Mouse (Mus musculus): ENCODE measurements around the gene Nop56. TPM values are rescaled to one million over a fixed set of nuclear protein-coding genes. Genes with fewer than 3 reads are reported as not detected.

The Nop56 gene
- total and polyA plus RNA-seq, 2 experiments, result 12.2 to 27.0 TPM

DNA sequence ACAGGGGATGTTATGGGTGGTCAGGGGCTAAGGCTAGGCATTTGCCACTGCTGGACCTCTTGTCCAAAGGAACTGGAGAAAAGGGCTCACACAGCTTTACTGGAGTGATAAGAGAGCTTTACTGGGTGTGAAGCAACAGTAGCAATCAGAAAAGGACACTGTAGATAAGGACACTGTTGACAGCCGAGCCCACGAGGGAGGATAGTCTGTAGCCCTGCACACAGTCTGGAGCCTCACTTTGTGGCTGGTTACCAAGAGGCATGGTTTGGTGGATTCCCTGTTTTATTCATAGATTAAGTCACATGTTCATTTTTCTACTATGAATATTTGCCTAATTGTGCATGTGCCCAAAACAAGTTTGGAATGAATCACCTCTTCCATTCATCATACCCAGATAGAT lies 11.8 kb upstream of the Nop56 start:
- Histone ChIP-seq H3K4me3 (ENCODE audit: insufficient read depth, low read depth, low read length) (no peak overlapping the region), H3K27ac (replicated peaks; ENCODE audit: insufficient read depth, low read depth, low read length) (no peak overlapping the region), H3K9ac (ENCODE audit: low read depth, low read length) (no peak overlapping the region), H3K79me2 (ENCODE audit: control insufficient read depth, insufficient read depth, low read length) (no peaks in the 10 kb centered on the region), H3K36me3 (ENCODE audit: control insufficient read depth, insufficient read depth, low read length) (no peaks in the 10 kb centered on the region), H3K4me1 (ENCODE audit: control insufficient read depth, insufficient read depth, low read length) (no peaks in the 10 kb centered on the region), H3K27me3 (ENCODE audit: control insufficient read depth, insufficient read depth, low read length) (no peaks in the 10 kb centered on the region)
- DNase-seq (ENCODE audit: extremely low read depth, low read depth, low spot score), result no peak
- TF ChIP-seq POLR2A (IDR thresholded peaks at IDR 0.05; ENCODE audit: extremely low read depth, insufficient read depth, low read length) (no peak), CTCF (IDR thresholded peaks at IDR 0.05; ENCODE audit: low read depth, low read length) (no peak)
- 12% methylated on average over 2 of the region's 2 CpGs for WGBS

- 90% methylated on average over 1 of the region's 1 CpGs for WGBS
- no peak overlapping the region for H3K9ac ChIP-seq (ENCODE audit: low read depth, low read length)
- TF ChIP-seq POLR2A (IDR thresholded peaks at IDR 0.05; ENCODE audit: extremely low read depth, insufficient read depth, low read length), result no peak
- TF ChIP-seq CTCF (IDR thresholded peaks at IDR 0.05; ENCODE audit: low read depth, low read length), result no peak
- no peaks in the 10 kb centered on the region for H3K4me1 ChIP-seq (ENCODE audit: control insufficient read depth, insufficient read depth, low read length)
- H3K27me3 ChIP-seq (ENCODE audit: control insufficient read depth, insufficient read depth, low read length), result no peaks in the 10 kb centered on the region
- DNase-seq (ENCODE audit: extremely low read depth, low read depth, low spot score), result no peak
- H3K27ac ChIP-seq (replicated peaks; ENCODE audit: insufficient read depth, low read depth, low read length), result no peak overlapping the region
- no peaks in the 10 kb centered on the region for H3K79me2 ChIP-seq (ENCODE audit: control insufficient read depth, insufficient read depth, low read length)
- H3K36me3 ChIP-seq (ENCODE audit: control insufficient read depth, insufficient read depth, low read length), result no peaks in the 10 kb centered on the region
- no peak overlapping the region for H3K4me3 ChIP-seq (ENCODE audit: insufficient read depth, low read depth, low read length)
These were observed 8.7 kb upstream of the Nop56 start for GRCm38 (mm10) chr2:130265520-130265919.

DNA sequence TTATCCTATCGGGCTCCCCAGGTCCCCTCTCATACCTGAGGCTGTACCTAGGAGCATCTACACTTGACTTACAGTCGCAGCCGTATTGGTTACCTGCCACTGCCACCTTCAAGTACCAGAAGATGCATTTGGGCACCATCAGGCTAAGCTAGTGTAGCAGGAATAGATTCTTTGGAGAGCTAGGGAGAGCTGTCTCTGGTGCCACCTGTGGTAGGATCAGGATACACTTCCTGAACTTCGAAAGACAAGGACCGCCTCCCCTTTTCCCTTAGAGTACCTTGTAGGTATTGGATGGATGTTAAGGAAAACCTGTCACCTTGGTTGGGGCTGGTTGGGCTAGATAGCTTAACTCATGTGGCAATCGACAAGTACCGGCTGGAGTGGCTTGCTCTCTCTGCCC lies 6.2 kb upstream of the Nop56 start:
- H3K36me3 ChIP-seq (ENCODE audit: control insufficient read depth, insufficient read depth, low read length), result no peaks in the 10 kb centered on the region
- no peak for TF ChIP-seq CTCF (IDR thresholded peaks at IDR 0.05; ENCODE audit: low read depth, low read length)
- no peak for TF ChIP-seq POLR2A (IDR thresholded peaks at IDR 0.05; ENCODE audit: extremely low read depth, insufficient read depth, low read length)
- H3K4me3 ChIP-seq (ENCODE audit: insufficient read depth, low read depth, low read length), result no peak overlapping the region
- H3K27me3 ChIP-seq (ENCODE audit: control insufficient read depth, insufficient read depth, low read length), result no peaks in the 10 kb centered on the region
- no peak overlapping the region for H3K27ac ChIP-seq (replicated peaks; ENCODE audit: insufficient read depth, low read depth, low read length)
- no peaks in the 10 kb centered on the region for H3K79me2 ChIP-seq (ENCODE audit: control insufficient read depth, insufficient read depth, low read length)
- H3K4me1 ChIP-seq (ENCODE audit: control insufficient read depth, insufficient read depth, low read length), result no peaks in the 10 kb centered on the region
- DNase-seq (ENCODE audit: extremely low read depth, low read depth, low spot score), result no peak
- 72% methylated on average over 7 of the region's 7 CpGs for WGBS
- H3K9ac ChIP-seq (ENCODE audit: low read depth, low read length), result no peak overlapping the region

GRCm38 (mm10) chr2:130273732-130274131 lies 498 bp upstream of the Nop56 start:
- Histone ChIP-seq H3K27ac (replicated peaks; ENCODE audit: insufficient read depth, low read depth, low read length) (peak overlapping the region; percentile 42), H3K79me2 (ENCODE audit: control insufficient read depth, insufficient read depth, low read length) (peaks cover 6% of the 10 kb centered on the region; the same call in 1 of the 2 replicates), H3K27me3 (ENCODE audit: control insufficient read depth, insufficient read depth, low read length) (no peaks in the 10 kb centered on the region), H3K36me3 (ENCODE audit: control insufficient read depth, insufficient read depth, low read length) (peaks cover 17% of the 10 kb centered on the region), H3K9ac (ENCODE audit: low read depth, low read length) (peak overlapping the region; percentile 83), H3K4me3 (ENCODE audit: insufficient read depth, low read depth, low read length) (peak overlapping the region; percentile 84), H3K4me1 (ENCODE audit: control insufficient read depth, insufficient read depth, low read length) (peaks cover 4% of the 10 kb centered on the region; the same call in 1 of the 2 replicates)
- DNase-seq (ENCODE audit: extremely low read depth, low read depth, low spot score), result peak; percentile 53
- TF ChIP-seq CTCF (IDR thresholded peaks at IDR 0.05; ENCODE audit: low read depth, low read length) (no peak), POLR2A (IDR thresholded peaks at IDR 0.05; ENCODE audit: extremely low read depth, insufficient read depth, low read length) (no peak)
- WGBS, result under 1% methylated on average over 14 of the region's 14 CpGs

- no peak overlapping the region for H3K27ac ChIP-seq (replicated peaks; ENCODE audit: insufficient read depth, low read depth, low read length)
- DNase-seq (ENCODE audit: extremely low read depth, low read depth, low spot score), result no peak
- peak overlapping the region; percentile 86 for H3K9ac ChIP-seq (ENCODE audit: low read depth, low read length)
- H3K36me3 ChIP-seq (ENCODE audit: control insufficient read depth, insufficient read depth, low read length), result peaks cover 22% of the 10 kb centered on the region
- H3K79me2 ChIP-seq (ENCODE audit: control insufficient read depth, insufficient read depth, low read length), result peaks cover 6% of the 10 kb centered on the region; the same call in 1 of the 2 replicates
- peaks cover 4% of the 10 kb centered on the region; the same call in 1 of the 2 replicates for H3K4me1 ChIP-seq (ENCODE audit: control insufficient read depth, insufficient read depth, low read length)
- H3K27me3 ChIP-seq (ENCODE audit: control insufficient read depth, insufficient read depth, low read length), result no peaks in the 10 kb centered on the region
- H3K4me3 ChIP-seq (ENCODE audit: insufficient read depth, low read depth, low read length), result peak overlapping the region; percentile 89
- WGBS, result 7% methylated on average over 10 of the region's 10 CpGs
- TF ChIP-seq POLR2A (IDR thresholded peaks at IDR 0.05; ENCODE audit: extremely low read depth, insufficient read depth, low read length), result no peak
- no peak for TF ChIP-seq CTCF (IDR thresholded peaks at IDR 0.05; ENCODE audit: low read depth, low read length)
These were observed 632 bp downstream of the Nop56 start for GRCm38 (mm10) chr2:130274862-130275261.

- Histone ChIP-seq H3K79me2 (ENCODE audit: control insufficient read depth, insufficient read depth, low read length) (peaks cover 6% of the 10 kb centered on the region; the same call in 1 of the 2 replicates), H3K9ac (ENCODE audit: low read depth, low read length) (no peak overlapping the region), H3K36me3 (ENCODE audit: control insufficient read depth, insufficient read depth, low read length) (peaks cover 27% of the 10 kb centered on the region), H3K27ac (replicated peaks; ENCODE audit: insufficient read depth, low read depth, low read length) (no peak overlapping the region), H3K4me3 (ENCODE audit: insufficient read depth, low read depth, low read length) (no peak overlapping the region), H3K4me1 (ENCODE audit: control insufficient read depth, insufficient read depth, low read length) (peaks cover 4% of the 10 kb centered on the region; the same call in 1 of the 2 replicates), H3K27me3 (ENCODE audit: control insufficient read depth, insufficient read depth, low read length) (no peaks in the 10 kb centered on the region)
- TF ChIP-seq POLR2A (IDR thresholded peaks at IDR 0.05; ENCODE audit: extremely low read depth, insufficient read depth, low read length), result no peak
- TF ChIP-seq CTCF (IDR thresholded peaks at IDR 0.05; ENCODE audit: low read depth, low read length), result peak; percentile 70
- 64% methylated on average over 6 of the region's 6 CpGs for WGBS
- DNase-seq (ENCODE audit: extremely low read depth, low read depth, low spot score), result no peak
These were observed 1.4 kb downstream of the Nop56 start for GRCm38 (mm10) chr2:130275649-130276048.
